Mouse (Mus musculus): ENCODE measurements around the gene Vmn2r58.
"Not testable (repeated sequence)": the region's sequence is repeated elsewhere in the genome, so short reads cannot be mapped to it uniquely, and the experiment has no call there.

The Vmn2r58 gene

DNA sequence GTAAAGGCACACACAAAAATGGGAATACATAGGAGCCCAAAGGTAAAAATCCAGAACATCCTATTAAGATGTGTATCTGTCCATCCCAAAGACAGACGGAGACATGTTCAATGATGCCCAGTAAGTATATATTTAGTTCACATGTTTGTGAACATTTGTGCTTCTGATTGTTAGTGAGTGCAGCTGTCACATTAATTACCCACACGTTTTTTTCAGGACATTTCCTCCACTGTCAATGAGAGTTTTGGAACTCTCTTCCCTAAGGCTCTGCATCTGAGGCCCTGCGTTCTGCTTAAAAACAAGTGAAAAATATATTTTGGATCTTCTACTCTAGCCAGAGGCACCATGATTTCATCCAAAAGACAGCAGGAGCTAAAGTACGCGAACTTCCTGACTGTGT is at the start of gene Vmn2r58:
Gene Vmn2r58 (minus strand): TSS at position 101 of the 400 bp plus-strand sequence.
- DNase-seq (ENCODE audit: low read depth): not testable (repeated sequence)

Measured in induced T-regulatory cell, adult 2 months (primary cell).